ENCODE assay signal across 23 mouse cellular contexts in the genomic region with DNA sequence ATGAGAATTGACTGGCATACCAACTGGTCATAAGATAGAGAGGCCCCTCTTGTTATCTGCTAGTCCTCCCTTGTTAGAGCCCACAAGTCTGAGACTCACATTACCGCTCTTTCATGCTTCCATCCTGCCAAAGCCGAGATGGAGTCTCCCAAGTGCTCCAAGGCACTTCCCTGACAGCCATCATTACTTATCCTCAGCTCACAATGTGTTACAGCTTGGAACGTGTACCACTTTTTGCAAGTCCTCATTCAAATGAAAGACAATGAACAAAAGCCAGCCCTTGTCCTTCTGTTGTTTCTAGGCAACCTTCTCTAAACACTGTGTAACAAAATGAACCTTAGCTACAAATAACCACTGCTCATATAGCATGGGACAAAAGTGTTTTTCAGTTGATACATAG.
"Had no signal": no experiment of that assay in that cellular context is flagged by ENCODE, and none has a peak within 500 bp of the region (broad histone marks: within the 10 kb centered on the region; RNA-seq: fewer than 3 reads in every experiment).

No protein-coding gene starts in this region.

- H3K4me2 ChIP-seq: heart, embryonic 12.5 days; hindbrain, embryonic 14.5 days; kidney, embryonic 15.5 days; limb, embryonic 13.5 days; limb, embryonic 15.5 days; liver, embryonic 12.5 days had no signal

- H3K36me3 ChIP-seq: heart, embryonic 10.5 days; heart, embryonic 12.5 days; kidney, embryonic 15.5 days; limb, embryonic 13.5 days; limb, embryonic 15.5 days; liver, embryonic 12.5 days had no signal

- H3K27me3 ChIP-seq: heart, embryonic 12.5 days; kidney, embryonic 15.5 days; limb, embryonic 13.5 days; limb, embryonic 15.5 days; liver, embryonic 12.5 days had no signal

- H3K27ac ChIP-seq: gastrocnemius, adult 2 months; heart, embryonic 10.5 days; hindbrain, embryonic 14.5 days; kidney, embryonic 15.5 days; kidney, postnatal 0 days; limb, embryonic 13.5 days; limb, embryonic 15.5 days; liver, embryonic 12.5 days had no signal

- H3K4me1 ChIP-seq: heart, embryonic 10.5 days; kidney, embryonic 15.5 days; limb, embryonic 13.5 days; limb, embryonic 15.5 days; liver, embryonic 12.5 days had no signal

- DNase-seq: gastrocnemius, adult 2 months; gastrocnemius, postnatal 10 days; gastrocnemius, postnatal 36 days; heart, adult 11 months; heart, postnatal 36 days; kidney, adult 11 months; kidney, adult 2 months; kidney, adult 9 months; kidney, postnatal 14 days; kidney, postnatal 36 days; layer of hippocampus, adult 9-11 months; layer of hippocampus, postnatal 36 days; left cerebral cortex, postnatal 4 days had no signal

- H3K4me3 ChIP-seq: gastrocnemius, adult 2 months; heart, embryonic 10.5 days; heart, embryonic 12.5 days; kidney, embryonic 15.5 days; limb, embryonic 13.5 days; limb, embryonic 15.5 days; liver, embryonic 12.5 days had no signal

- H3K9ac ChIP-seq: heart, embryonic 12.5 days; hindbrain, embryonic 14.5 days; kidney, embryonic 15.5 days; limb, embryonic 13.5 days; limb, embryonic 15.5 days; liver, embryonic 12.5 days had no signal

- ATAC-seq: hindbrain, embryonic 16.5 days; intestine, embryonic 16.5 days had no signal

- H3K9me3 ChIP-seq: heart, embryonic 10.5 days; heart, embryonic 12.5 days; kidney, embryonic 15.5 days; limb, embryonic 13.5 days; limb, embryonic 15.5 days; liver, embryonic 12.5 days had no signal
